Mouse (Mus musculus) spleen, adult 2 months (tissue): ENCODE measurements around the gene Pold1.

ENCODE experiments used
- CTCF ChIP-seq: fragments of 200-500 bp; IDR thresholded peaks from 2 replicates; pipeline ENCODE4 v1.5.1; 2011; ENCODE audit warnings: mild to moderate bottlenecking, inconsistent platforms; ENCODE audit not compliant: insufficient read depth, insufficient read length, insufficient replicate concordance; ENCODE audit errors: extremely low read depth
- POLR2A ChIP-seq: fragments of 200-500 bp; IDR thresholded peaks from 2 replicates; pipeline ENCODE4 v1.6.1; 2011; ENCODE audit warnings: low read depth, low read length, inconsistent platforms

- peak; percentile 85 for TF ChIP-seq CTCF
- TF ChIP-seq POLR2A = no peak
These were observed 20.9 kb downstream of the Pold1 start for GRCm38 (mm10) chr7:44527483-44528398.
